Mouse (Mus musculus) thymus, postnatal 36 days (tissue): ENCODE measurements around the gene Rbm6.

Experiments
- DNase-seq, 2 experiments: peaks; one replicate each; pipeline ENCODE4 v3.0.0; 2022; ENCODE audit warnings: mixed read lengths in 2 of 2

The Rbm6 gene

GRCm38 (mm10) chr9:107873137-107873536 lies at the start of gene Rbm6:
Rbm6 (minus strand) TSS chr9:107873237.
- DNase-seq = no peak

DNA sequence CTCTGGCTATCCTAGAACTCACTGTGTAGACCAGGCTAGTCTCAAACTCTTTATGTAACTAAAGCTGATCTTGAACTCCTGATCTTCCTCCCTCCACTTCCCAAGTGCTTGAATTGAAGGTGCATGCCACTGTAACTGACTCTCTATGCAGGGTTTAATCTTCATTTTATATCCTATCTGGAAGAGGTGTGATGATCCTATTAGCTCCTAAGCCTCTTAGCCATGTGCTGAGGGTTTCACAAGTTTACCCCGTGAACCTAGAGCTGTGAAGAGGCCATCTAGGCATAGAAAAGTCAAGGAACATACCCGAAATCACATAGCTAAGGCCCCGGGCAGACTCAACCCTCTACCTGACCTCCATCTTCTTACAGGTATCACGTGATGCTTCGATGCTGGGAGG lies 46.4 kb upstream of the Rbm6 start:
- DNase-seq = no peak

DNA sequence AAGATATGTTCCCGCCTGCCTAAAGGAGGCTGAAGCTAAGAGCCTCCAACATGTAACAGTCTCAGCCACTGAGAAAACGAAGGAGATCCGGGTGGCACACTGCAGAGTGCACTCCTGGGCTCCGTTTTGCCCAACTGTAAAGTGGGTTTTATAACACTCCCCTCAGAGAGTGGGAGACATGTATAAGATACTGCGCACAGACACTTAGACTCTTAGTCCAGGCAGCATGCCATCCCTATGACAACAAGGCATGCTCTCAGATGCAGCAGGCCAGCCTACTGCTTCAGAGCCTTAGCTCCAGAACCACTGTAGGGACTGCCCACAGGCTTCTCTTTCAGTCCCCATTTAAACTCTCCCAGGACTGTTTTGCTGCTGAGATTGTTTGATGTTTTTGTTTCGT lies 45.8 kb upstream of the Rbm6 start:
- DNase-seq = no peak

DNA sequence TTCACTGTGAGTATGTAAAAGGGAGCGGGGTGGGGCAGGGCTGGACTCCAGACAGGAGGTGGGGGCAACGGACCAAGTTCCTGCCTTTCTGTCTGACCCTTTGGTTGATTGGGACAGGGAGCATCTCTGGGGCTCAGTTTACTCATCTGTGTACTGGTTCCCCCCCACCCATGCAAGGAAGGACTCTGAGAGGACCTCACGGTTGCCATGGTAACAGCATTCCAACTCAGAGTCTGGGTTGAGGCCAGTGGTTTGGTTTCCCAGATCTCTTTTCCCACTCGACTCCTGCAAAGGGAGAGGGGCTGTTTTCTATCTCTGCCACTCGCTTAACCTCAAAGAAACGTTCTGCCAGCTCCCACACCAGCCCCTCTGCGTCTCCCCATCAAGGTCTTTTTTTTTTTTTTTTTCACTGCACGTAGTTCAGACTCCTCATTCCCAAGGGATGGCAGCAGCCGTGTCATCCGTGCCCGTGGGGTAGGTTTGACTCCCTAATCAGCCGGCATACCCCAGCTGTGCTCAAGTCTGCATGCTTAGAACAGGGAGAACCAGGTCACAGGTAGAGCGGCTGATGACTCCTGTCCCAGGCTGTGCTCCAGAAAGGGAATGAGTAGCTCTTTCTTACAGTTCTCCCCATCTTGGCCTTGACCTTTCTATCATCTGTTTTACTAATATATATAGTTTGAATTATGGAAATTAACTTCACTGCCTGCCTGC lies 45.0 kb upstream of the Rbm6 start:
- no peak for DNase-seq

DNA sequence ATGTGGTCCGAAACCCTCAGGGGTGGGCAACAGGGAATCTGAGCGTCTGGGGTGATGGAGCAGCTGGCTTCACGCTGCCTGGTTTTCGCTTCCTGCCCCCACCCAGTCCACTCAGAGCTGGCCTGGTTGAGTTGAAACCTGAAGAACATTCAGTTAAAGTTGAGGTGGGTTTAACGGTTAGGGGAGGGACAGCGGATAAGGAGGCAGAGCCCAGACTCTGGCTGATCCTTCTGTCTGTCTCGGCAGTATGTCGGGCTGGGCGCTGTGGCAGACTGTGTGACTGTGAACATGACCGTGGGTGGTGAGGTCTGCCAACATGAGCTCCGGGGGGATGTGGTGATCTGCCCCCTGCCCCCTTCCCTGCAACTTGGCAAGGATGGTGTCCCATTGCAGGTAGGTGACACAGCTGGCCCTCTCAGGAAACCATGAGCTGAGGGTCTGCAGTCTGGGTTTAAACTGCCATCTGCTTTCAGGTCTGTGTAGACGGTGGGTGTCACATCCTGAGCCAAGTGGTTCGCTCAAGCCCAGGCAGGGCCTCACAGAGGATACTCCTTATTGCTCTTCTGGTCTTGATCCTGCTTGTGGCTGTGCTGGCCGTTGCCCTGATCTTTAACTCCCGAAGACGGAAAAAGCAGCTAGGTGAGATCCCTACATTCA lies 41.9 kb upstream of the Rbm6 start:
- no peak for DNase-seq

GRCm38 (mm10) chr9:107910025-107910769 lies 37.2 kb upstream of the Rbm6 start:
- no peak for DNase-seq

GRCm38 (mm10) chr9:107908410-107909158 lies 35.5 kb upstream of the Rbm6 start:
- DNase-seq = no peak

DNA sequence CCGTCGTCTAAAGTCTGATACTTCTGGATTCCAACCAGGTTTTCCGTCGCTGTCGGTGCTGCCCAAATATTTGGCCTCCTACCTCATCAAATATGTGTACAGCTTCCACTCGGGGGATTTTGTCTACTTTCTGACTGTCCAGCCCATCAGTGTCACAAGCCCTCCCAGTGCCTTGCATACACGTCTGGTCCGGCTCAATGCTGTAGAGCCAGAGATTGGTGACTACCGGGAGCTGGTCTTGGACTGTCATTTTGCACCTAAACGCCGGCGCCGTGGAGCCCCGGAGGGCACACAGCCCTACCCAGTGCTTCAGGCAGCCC lies 34.7 kb upstream of the Rbm6 start:
- no peak for DNase-seq

DNA sequence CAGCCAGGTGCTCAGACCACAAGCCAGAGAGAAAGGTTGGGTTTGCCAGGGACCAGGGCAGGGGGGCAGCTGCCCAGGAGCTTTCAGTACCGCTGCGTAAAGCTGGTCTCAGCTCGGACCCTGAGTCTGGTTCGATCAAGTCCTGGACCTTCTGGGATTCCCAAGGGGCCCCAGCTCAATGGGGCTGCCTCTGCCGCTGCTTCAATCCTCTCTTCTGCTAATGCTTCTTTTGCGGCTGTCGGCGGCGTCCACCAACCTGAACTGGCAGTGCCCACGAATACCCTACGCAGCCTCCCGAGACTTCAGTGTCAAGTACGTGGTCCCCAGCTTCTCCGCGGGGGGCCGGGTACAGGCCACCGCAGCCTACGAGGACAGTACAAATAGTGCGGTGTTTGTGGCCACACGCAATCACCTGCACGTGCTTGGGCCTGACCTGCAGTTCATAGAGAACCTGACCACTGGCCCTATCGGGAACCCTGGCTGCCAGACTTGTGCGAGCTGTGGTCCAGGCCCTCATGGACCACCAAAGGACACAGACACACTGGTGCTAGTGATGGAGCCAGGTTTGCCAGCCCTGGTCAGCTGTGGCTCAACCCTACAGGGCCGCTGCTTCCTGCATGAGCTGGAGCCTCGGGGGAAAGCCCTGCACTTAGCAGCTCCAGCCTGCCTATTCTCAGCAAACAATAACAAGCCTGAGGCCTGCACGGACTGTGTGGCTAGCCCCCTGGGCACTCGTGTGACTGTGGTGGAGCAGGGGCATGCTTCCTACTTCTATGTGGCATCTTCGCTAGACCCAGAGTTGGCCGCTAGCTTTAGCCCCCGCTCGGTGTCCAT lies 34.1 kb upstream of the Rbm6 start:
- DNase-seq = no peak

DNA sequence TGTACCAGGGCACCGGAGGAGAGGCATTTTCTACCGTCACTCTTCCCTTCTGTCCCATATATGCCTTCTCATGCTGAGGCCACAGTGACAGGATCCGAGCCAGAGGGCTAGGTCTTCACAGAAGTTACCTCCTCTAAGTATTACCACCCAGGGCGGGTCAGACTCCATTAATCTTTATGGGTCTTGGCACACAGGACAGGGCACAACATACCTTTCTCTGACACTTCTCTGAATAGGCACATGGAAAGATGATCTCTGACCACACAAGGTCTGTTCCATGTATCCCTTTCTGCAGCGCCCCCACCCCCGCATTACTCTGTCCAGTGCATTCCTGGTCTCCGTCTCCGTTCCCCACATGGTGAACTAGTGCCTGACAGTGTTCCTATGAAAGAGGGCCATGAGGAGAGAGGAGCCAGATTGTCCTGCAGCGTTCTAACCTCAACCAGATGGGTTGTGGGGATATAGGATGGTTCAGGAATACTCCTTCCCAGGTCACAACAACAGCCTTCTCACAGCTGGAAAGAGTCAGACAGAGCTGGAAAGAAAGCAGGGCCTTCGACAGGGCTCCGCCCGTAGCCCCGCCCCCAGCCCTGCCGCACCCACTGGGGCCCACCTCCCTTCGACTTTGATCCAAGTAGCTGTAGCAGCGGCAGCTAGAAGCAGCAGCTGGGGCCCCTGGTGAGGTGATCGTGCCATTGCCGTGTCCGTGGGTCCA lies 33.4 kb upstream of the Rbm6 start, which contains the start of gene Mst1r:
TSS of gene Mst1r (plus strand) at position 622 of the 715 bp plus-strand sequence.
- DNase-seq = peak; percentile 72 to 82

DNA sequence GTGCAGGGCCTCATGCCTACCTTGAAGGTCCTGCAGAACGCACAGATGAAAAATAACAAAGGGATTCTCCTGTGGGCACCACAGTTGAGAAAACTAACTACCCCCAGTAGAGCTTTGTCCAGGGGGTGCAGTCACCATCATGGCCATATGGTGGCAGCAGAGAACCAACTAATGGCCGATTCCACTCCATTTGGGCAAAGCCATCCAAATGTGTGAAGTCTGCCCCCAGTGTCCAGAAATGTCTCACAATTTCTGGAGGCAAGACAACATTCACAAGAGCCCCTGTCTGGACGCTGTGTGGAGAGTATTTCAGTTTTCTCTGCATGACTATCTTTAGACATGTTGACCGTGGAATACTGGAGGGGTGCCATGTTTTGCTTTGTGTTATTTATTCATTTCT lies 31.7 kb upstream of the Rbm6 start:
- peak; percentile 81 to 85 for DNase-seq

DNA sequence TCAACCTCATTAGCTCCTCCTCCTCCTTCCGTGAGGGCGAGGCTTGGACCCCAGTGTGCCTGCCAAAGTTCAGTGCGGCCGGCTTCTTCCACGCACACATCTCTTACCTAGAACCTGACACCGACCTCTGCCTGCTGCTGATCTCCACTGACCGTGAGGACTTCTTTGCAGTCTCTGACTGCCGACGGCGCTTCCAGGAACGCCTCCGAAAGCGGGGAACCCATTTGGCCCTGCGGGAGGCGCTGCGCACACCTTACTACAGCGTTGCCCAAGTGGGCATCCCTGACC lies 28.5 kb upstream of the Rbm6 start:
- DNase-seq = no peak

DNA sequence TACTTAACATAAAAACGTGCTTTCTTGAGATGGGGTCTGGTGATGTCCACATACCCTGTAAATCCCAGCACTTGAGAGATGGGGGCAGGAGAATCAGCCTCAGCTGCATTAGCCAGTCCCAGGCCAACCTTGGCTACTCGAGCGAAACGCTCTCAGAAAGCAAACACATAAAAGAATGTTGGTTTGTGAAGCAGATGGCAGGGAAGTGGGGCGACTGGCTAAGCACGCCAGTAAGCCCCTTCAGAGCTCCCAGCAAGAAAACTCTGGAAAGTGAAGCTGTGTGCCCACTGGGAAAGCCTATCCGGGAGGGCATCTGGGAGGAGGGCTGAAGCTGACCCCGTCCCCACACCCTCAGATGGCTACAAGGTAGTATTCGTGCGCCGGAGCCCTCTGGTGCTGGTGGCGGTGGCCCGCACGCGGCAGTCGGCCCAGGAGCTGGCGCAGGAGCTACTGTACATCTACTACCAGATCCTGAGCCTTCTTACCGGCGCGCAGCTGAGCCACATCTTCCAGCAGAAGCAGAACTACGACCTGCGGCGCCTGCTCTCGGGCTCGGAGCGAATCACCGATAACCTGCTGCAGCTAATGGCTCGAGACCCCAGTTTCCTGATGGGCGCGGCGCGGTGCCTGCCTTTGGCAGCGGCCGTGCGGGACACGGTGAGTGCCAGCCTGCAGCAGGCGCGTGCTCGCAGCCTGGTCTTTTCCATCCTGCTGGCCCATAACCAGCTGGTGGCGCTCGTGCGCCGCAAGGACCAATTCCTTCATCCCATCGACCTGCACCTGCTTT lies 28.0 kb upstream of the Rbm6 start:
- peak; percentile 47 to 52 for DNase-seq

- no peak for DNase-seq
Observed at GRCm38 (mm10) chr9:107899855-107900254, 26.8 kb upstream of the Rbm6 start.

GRCm38 (mm10) chr9:107898563-107898962 lies 25.5 kb upstream of the Rbm6 start:
- no peak for DNase-seq

DNA sequence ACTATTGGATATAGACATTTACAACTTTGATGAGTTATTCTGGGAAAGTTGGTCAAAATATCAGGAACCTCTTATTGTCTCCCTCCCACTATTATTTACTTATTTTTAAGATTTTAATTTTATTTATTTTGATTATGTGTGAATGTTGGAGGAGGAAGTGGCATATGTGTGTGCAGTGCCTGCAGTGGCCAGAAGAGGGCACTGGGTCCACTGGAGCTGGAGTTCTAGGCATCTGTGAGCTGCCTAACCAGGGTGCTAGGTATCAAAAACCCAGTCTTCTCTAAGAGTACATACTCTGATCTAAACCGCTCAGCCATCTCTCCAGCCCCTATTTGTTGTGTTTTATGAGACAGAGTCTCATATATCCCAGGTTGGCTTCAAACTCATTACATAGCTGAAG lies 18.0 kb upstream of the Rbm6 start:
- no peak for DNase-seq

GRCm38 (mm10) chr9:107890260-107890659 lies 17.2 kb upstream of the Rbm6 start:
- DNase-seq = no peak

GRCm38 (mm10) chr9:107888267-107888850 lies 15.3 kb upstream of the Rbm6 start:
- peak in 1 of 2 experiments; percentile 49 for DNase-seq

DNA sequence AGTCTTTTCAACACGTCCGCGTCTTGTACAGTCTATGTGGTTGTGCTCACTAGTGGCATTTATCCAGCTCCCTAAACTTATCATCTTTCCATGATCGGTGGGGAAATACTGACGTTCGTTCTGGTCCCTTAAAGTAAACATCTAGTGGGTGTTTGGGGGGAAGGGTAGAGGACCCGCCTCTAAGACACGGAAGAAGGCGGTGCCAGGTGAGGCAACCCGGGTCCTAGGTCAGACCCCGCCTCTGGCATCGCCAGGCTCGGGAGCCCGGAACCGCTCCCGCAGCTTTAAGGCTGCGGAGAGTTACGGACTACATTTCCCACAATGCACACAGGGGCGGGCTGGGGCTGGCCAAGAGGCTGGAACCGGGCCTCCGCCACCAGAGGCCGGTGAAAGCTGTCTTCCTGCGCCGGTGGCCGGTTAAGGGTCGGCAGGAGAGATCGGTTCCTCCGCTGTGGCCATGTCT lies 14.8 kb upstream of the Rbm6 start, which contains the start of gene Mon1a:
TSS of gene Mon1a (plus strand) at position 348 of the 463 bp plus-strand sequence.
- peak; percentile 87 to 94 for DNase-seq

DNA sequence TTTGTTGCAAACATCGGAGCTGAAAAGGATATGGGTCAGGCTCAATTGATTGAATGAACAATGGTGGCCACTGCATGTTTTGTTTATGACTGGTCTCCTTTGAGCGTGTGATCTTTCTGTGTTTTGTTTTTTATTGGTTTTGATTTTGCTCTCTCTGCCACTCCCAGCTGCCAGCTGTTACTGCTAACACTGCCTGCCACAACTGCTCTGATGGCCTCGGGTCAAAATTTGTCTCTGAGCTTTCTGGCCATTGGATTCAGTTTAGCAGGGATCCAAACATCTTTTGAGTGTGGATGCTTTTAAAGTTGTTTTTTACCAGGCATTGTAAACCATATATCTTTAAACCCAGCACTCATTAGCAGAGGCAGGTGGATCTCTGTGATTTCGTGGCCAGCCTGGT lies 7.4 kb upstream of the Rbm6 start:
- no peak for DNase-seq
